Mouse (Mus musculus) lung, postnatal 0 days (tissue): ENCODE results near the gene Tspan9. TPM values are rescaled to one million over a fixed set of nuclear protein-coding genes. Genes with fewer than 3 reads are reported as not detected.

ENCODE experiments used
- ATAC-seq: fragments of 200-750 bp; cut with Nextera tagmentation; 2 replicates; pipeline ENCODE4 v1.8.0; 2017; ENCODE audit warnings: moderate library complexity
- DNase-seq: peaks from one replicate; pipeline ENCODE4 v3.0.0-alpha.2; 2016; ENCODE audit warnings: low spot score
- H3K27ac ChIP-seq: fragments of 300-500 bp; sonication (generic); 2 replicates; pipeline ENCODE4 v1.5.1; 2014; ENCODE audit warnings: antibody characterized with exemption, mild to moderate bottlenecking, low read length, mixed read lengths
- H3K27me3 ChIP-seq: fragments of 300-500 bp; sonication (generic); replicated peaks from 2 replicates; pipeline ENCODE4 v1.6.1; 2014; ENCODE audit warnings: low read length, mixed read lengths; ENCODE audit not compliant: insufficient read depth
- H3K36me3 ChIP-seq: fragments of 300-500 bp; sonication (generic); 2 replicates; pipeline ENCODE4 v1.6.1; 2014; ENCODE audit warnings: low read length, mixed read lengths; ENCODE audit not compliant: insufficient read depth
- H3K4me1 ChIP-seq: fragments of 300-500 bp; sonication (generic); 2 replicates; pipeline ENCODE4 v1.6.1; 2014; ENCODE audit warnings: antibody characterized with exemption, low read depth, low read length, mixed read lengths; ENCODE audit not compliant: insufficient read depth
- H3K4me2 ChIP-seq: fragments of 300-500 bp; sonication (generic); replicated peaks from 2 replicates; pipeline ENCODE4 v1.6.1; 2014; ENCODE audit warnings: low read depth, mild to moderate bottlenecking, low read length, moderate library complexity, mixed read lengths
- H3K4me3 ChIP-seq: fragments of 300-500 bp; sonication (generic); 2 replicates; pipeline ENCODE4 v1.5.1; 2014; ENCODE audit warnings: low read depth, low read length
- H3K9ac ChIP-seq: fragments of 300-500 bp; sonication (generic); replicated peaks from 2 replicates; pipeline ENCODE4 v1.6.1; 2014; ENCODE audit warnings: low read depth, mild to moderate bottlenecking
- H3K9me3 ChIP-seq: fragments of 300-500 bp; sonication (generic); 2 replicates; pipeline ENCODE4 v1.6.1; 2016; ENCODE audit warnings: low read length, mixed read lengths
- CTCF ChIP-seq: IDR thresholded peaks from 2 replicates; pipeline ENCODE4 v1.5.1; 2016; ENCODE audit warnings: antibody characterized with exemption, mild to moderate bottlenecking
- EP300 ChIP-seq: IDR thresholded peaks from 2 replicates; pipeline ENCODE4 v1.6.1; 2016; ENCODE audit warnings: antibody characterized with exemption, mild to moderate bottlenecking, control low read depth
- WGBS: fragments of 180-500 bp; shearing (Covaris S2); extraction: QIAGEN DNeasy Blood & Tissue Kit; methylation state at CpG from one replicate; pipeline ENCODE4 v1.1.7; 2014; 5-methylcytosine and 5-hydroxymethylcytosine counted together
- polyA plus RNA-seq: library from polyadenylated mRNA; unstranded; fragments of >200 nt; fragmentation: Nextera tagmentation; extraction: Ambion mirVana; gene quantifications from 2 replicates; pipeline ENCODE4 v1.2.1, GENCODE M21; 2015

The Tspan9 gene
- polyA plus RNA-seq, 1 experiment from 2014 or later = 136 TPM

GRCm38 (mm10) chr6:127981176-127981575 is 162.2 kb downstream of the Tspan9 start:
- H3K36me3 ChIP-seq = no peaks in the 10 kb centered on the region
- H3K27me3 ChIP-seq = no peaks in the 10 kb centered on the region
- ATAC-seq = no peak
- no peak for DNase-seq
- H3K27ac ChIP-seq = no peak overlapping the region
- WGBS = 39% methylated on average over 8 of the region's 8 CpGs
- H3K9me3 ChIP-seq = no peaks in the 10 kb centered on the region
- no peak overlapping the region for H3K9ac ChIP-seq
- no peak overlapping the region for H3K4me2 ChIP-seq
- no peak overlapping the region for H3K4me3 ChIP-seq
- H3K4me1 ChIP-seq = peaks cover 3% of the 10 kb centered on the region; the same call in 1 of the 2 replicates
- TF ChIP-seq EP300 (no peak), CTCF (no peak)

DNA sequence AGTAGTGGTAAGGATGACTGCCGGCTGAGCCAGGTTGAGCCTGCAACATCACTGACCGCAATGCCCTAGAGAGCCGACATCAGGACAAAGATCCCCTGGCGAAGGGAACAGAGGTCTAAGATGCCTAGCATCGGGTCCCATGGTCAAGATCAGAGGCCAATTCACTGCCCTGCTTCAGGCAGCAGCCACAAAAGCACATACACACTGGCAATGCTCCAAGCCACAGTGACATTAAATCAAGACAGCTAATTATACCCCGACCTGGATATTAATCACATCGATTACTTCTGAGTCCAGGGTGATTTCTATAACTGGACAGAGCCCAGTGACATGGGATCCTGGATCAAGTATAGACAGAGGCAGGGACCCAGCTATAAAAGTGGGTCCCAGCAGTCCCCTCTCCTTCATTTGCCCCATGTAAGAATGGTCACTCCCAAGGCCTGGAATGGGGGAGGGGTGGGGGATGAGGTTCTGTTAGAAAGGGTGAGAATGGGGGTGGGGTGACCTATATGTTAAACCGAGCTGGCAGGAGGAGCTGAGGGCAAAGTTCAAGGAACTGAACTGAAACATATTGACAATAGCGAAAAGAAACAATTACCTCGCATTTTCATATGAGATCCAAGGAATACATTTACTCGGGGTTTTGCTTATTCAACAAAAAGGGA is 162.9 kb downstream of the Tspan9 start:
- DNase-seq (no peak), ATAC-seq (no peak)
- WGBS = 66% methylated on average over 11 of the region's 11 CpGs
- H3K27ac ChIP-seq = no peak overlapping the region
- peaks cover 3% of the 10 kb centered on the region; the same call in 1 of the 2 replicates for H3K4me1 ChIP-seq
- no peak overlapping the region for H3K9ac ChIP-seq
- TF ChIP-seq CTCF (no peak), EP300 (no peak)
- H3K9me3 ChIP-seq = no peaks in the 10 kb centered on the region
- no peaks in the 10 kb centered on the region for H3K27me3 ChIP-seq
- H3K4me3 ChIP-seq = no peak overlapping the region
- no peaks in the 10 kb centered on the region for H3K36me3 ChIP-seq
- no peak overlapping the region for H3K4me2 ChIP-seq

GRCm38 (mm10) chr6:127979831-127980230 is 163.6 kb downstream of the Tspan9 start:
- H3K27ac ChIP-seq = no peak overlapping the region
- WGBS = 98% methylated on average over 5 of the region's 5 CpGs
- no peak for ATAC-seq
- H3K36me3 ChIP-seq = no peaks in the 10 kb centered on the region
- TF ChIP-seq EP300 (no peak), CTCF (no peak)
- H3K27me3 ChIP-seq = no peaks in the 10 kb centered on the region
- no peak overlapping the region for H3K9ac ChIP-seq
- peaks cover 3% of the 10 kb centered on the region; the same call in 1 of the 2 replicates for H3K4me1 ChIP-seq
- H3K4me2 ChIP-seq = no peak overlapping the region
- no peak overlapping the region for H3K4me3 ChIP-seq
- no peak for DNase-seq
- no peaks in the 10 kb centered on the region for H3K9me3 ChIP-seq

DNA sequence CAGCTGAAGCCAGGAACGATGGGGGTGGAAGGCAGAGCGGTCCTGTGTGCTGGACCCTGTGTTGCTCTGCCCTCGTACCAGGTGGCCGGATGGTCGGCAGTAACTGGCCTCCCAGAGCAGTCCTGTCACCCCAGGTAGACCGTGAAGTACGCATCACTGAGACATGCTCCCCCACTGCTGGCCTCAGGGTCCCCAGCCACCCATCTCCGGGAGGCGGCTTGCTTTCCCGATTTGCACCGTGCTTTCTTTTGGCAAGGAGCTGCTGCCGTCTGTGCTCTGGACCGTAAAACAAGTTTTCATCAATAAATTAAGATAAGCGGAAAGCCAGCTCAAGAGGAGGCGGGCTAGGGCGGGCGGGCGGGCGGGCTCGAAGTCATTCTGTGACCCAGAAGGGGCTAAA is 164.5 kb downstream of the Tspan9 start:
- DNase-seq = no peak
- Histone ChIP-seq H3K4me1 (peaks cover 3% of the 10 kb centered on the region; the same call in 1 of the 2 replicates), H3K9ac (no peak overlapping the region), H3K4me2 (no peak overlapping the region), H3K36me3 (no peaks in the 10 kb centered on the region), H3K27ac (no peak overlapping the region), H3K9me3 (no peaks in the 10 kb centered on the region), H3K4me3 (no peak overlapping the region), H3K27me3 (no peaks in the 10 kb centered on the region)
- no peak for ATAC-seq
- TF ChIP-seq CTCF (no peak), EP300 (no peak)
- WGBS = 83% methylated on average over 20 of the region's 20 CpGs

DNA sequence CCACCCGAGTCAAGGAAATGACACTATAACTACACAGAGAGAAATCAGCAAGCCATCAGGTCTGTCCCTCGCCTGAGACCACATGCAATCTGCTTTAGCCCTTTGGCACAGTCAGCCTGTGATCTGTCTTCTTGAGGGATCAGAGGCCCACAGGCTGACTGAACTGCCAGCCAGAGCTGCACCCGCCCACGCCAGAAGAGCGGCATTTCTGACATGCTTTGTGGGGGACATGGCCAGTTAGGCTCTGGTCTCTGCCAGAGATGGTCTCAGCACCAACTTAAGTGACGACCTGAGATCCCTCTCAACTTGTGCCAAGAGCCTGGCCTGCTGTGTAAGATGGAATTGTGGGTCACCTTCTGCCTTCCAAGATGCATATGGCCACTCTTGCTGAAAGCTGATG is 166.7 kb downstream of the Tspan9 start:
- peaks cover 3% of the 10 kb centered on the region; the same call in 1 of the 2 replicates for H3K4me1 ChIP-seq
- no peak for TF ChIP-seq EP300
- no peak for TF ChIP-seq CTCF
- ATAC-seq (no peak), DNase-seq (no peak)
- no peak overlapping the region for H3K9ac ChIP-seq
- no peak overlapping the region for H3K27ac ChIP-seq
- no peak overlapping the region for H3K4me2 ChIP-seq
- H3K4me3 ChIP-seq = no peak overlapping the region
- H3K27me3 ChIP-seq = no peaks in the 10 kb centered on the region
- no peaks in the 10 kb centered on the region for H3K36me3 ChIP-seq
- H3K9me3 ChIP-seq = no peaks in the 10 kb centered on the region
- WGBS = 84% methylated on average over 6 of the region's 6 CpGs

DNA sequence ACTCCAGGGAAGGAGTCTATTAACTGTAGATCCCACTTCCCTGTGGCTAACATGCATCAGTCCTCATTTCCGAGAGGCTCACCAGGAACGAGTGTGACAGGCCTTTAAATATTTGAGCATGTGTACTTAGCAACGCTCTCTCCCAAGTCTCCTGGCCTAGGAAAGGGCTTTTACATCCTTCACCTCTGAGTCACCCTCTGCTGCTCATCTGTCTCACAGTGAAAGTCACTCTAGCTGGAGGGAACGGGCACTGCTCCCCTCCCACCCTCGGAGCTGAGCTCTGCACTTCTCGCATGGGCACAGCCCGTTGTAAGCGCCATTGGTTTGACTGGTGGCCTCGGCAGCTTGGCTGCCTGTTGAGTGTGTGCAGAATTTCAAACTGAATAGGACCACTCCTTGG is 169.4 kb downstream of the Tspan9 start:
- Histone ChIP-seq H3K36me3 (no peaks in the 10 kb centered on the region), H3K4me2 (no peak overlapping the region), H3K27me3 (no peaks in the 10 kb centered on the region), H3K4me3 (no peak overlapping the region), H3K9ac (no peak overlapping the region), H3K27ac (no peak overlapping the region), H3K9me3 (no peaks in the 10 kb centered on the region), H3K4me1 (no peaks in the 10 kb centered on the region)
- WGBS = 52% methylated on average over 9 of the region's 9 CpGs
- peak; percentile 81 for ATAC-seq
- TF ChIP-seq CTCF = no peak
- 0 out of 2 replicates have a peak, but pooled peaks have one; percentile 34 for TF ChIP-seq EP300
- DNase-seq = peak; percentile 78
